Mouse (Mus musculus): ENCODE measurements around the gene 4930579F01Rik. TPM values are rescaled to one million over a fixed set of nuclear protein-coding genes. Genes with fewer than 3 reads are reported as not detected.

Gene 4930579F01Rik
- not detected in 2 replicates for polyA plus RNA-seq (2014; fragmentation: Nextera tagmentation; extraction: Ambion mirVana)

GRCm38 (mm10) chr3:138193683-138194302 is at the start of gene 4930579F01Rik:
Gene 4930579F01Rik, minus strand, starts transcription at chr3:138193825.
- Histone ChIP-seq H3K36me3 (ENCODE audit: control insufficient read depth, insufficient read depth, low read length) (no peaks in the 10 kb centered on the region), H3K9me3 (ENCODE audit: control insufficient read depth, low read length) (no peaks in the 10 kb centered on the region), H3K27ac (ENCODE audit: low read depth, low read length) (no peak within 1 kb of the TSS), H3K4me2 (no peak within 1 kb of the TSS), H3K9ac (ENCODE audit: low read depth, low read length) (no peak within 1 kb of the TSS), H3K4me3 (ENCODE audit: low read depth, low read length) (no peak within 1 kb of the TSS), H3K27me3 (replicated peaks; ENCODE audit: control insufficient read depth, insufficient read depth, low read length) (no peaks in the 10 kb centered on the region), H3K4me1 (replicated peaks; ENCODE audit: control insufficient read depth, insufficient read depth, low read length) (no peaks in the 10 kb centered on the region)
- DNase-seq (ENCODE audit: low spot score), result no peak
- 73% methylated on average over 15 of the region's 15 CpGs for WGBS
- ATAC-seq (replicated peaks; ENCODE audit: low FRiP score), result no peak

- ATAC-seq (replicated peaks; ENCODE audit: low FRiP score), result no peak
- Histone ChIP-seq H3K4me2 (no peak overlapping the region), H3K4me1 (replicated peaks; ENCODE audit: control insufficient read depth, insufficient read depth, low read length) (no peaks in the 10 kb centered on the region; the same call in 1 of the 2 replicates), H3K27me3 (replicated peaks; ENCODE audit: control insufficient read depth, insufficient read depth, low read length) (no peaks in the 10 kb centered on the region), H3K9me3 (ENCODE audit: control insufficient read depth, low read length) (no peaks in the 10 kb centered on the region), H3K27ac (ENCODE audit: low read depth, low read length) (no peak overlapping the region), H3K36me3 (ENCODE audit: control insufficient read depth, insufficient read depth, low read length) (no peaks in the 10 kb centered on the region), H3K4me3 (ENCODE audit: low read depth, low read length) (no peak overlapping the region), H3K9ac (ENCODE audit: low read depth, low read length) (no peak overlapping the region)
- WGBS, result 83% methylated on average over 6 of the region's 6 CpGs
- peak; percentile 0 for DNase-seq (ENCODE audit: low spot score)
Observed at GRCm38 (mm10) chr3:138242933-138243332, 49.3 kb upstream of the 4930579F01Rik start.

- no peak overlapping the region for H3K4me2 ChIP-seq
- H3K27ac ChIP-seq (ENCODE audit: low read depth, low read length), result no peak overlapping the region
- H3K9me3 ChIP-seq (ENCODE audit: control insufficient read depth, low read length), result no peaks in the 10 kb centered on the region
- H3K27me3 ChIP-seq (replicated peaks; ENCODE audit: control insufficient read depth, insufficient read depth, low read length), result no peaks in the 10 kb centered on the region
- H3K4me3 ChIP-seq (ENCODE audit: low read depth, low read length), result no peak overlapping the region
- no peaks in the 10 kb centered on the region for H3K36me3 ChIP-seq (ENCODE audit: control insufficient read depth, insufficient read depth, low read length)
- no peak for DNase-seq (ENCODE audit: low spot score)
- H3K9ac ChIP-seq (ENCODE audit: low read depth, low read length), result no peak overlapping the region
- H3K4me1 ChIP-seq (replicated peaks; ENCODE audit: control insufficient read depth, insufficient read depth, low read length), result no peaks in the 10 kb centered on the region; the same call in 1 of the 2 replicates
- 87% methylated on average over 14 of the region's 14 CpGs for WGBS
- no peak for ATAC-seq (replicated peaks; ENCODE audit: low FRiP score)
Observed at GRCm38 (mm10) chr3:138242021-138242726, 48.5 kb upstream of the 4930579F01Rik start.

- Histone ChIP-seq H3K27me3 (replicated peaks; ENCODE audit: control insufficient read depth, insufficient read depth, low read length) (no peaks in the 10 kb centered on the region), H3K4me3 (ENCODE audit: low read depth, low read length) (no peak overlapping the region), H3K4me2 (no peak overlapping the region), H3K9me3 (ENCODE audit: control insufficient read depth, low read length) (no peaks in the 10 kb centered on the region), H3K4me1 (replicated peaks; ENCODE audit: control insufficient read depth, insufficient read depth, low read length) (no peaks in the 10 kb centered on the region; the same call in 1 of the 2 replicates), H3K9ac (ENCODE audit: low read depth, low read length) (no peak overlapping the region), H3K27ac (ENCODE audit: low read depth, low read length) (no peak overlapping the region), H3K36me3 (ENCODE audit: control insufficient read depth, insufficient read depth, low read length) (no peaks in the 10 kb centered on the region)
- no peak for ATAC-seq (replicated peaks; ENCODE audit: low FRiP score)
- 35% methylated on average over 6 of the region's 6 CpGs for WGBS
- DNase-seq (ENCODE audit: low spot score), result no peak
Observed at GRCm38 (mm10) chr3:138241371-138241770, 47.7 kb upstream of the 4930579F01Rik start.

- no peak overlapping the region for H3K4me2 ChIP-seq
- no peak for DNase-seq (ENCODE audit: low spot score)
- no peak for ATAC-seq (replicated peaks; ENCODE audit: low FRiP score)
Observed at GRCm38 (mm10) chr3:138240942-138241341, 47.3 kb upstream of the 4930579F01Rik start.

GRCm38 (mm10) chr3:138240411-138240810 is 46.8 kb upstream of the 4930579F01Rik start:
- Histone ChIP-seq H3K9ac (ENCODE audit: low read depth, low read length) (no peak overlapping the region), H3K4me2 (no peak overlapping the region), H3K4me3 (ENCODE audit: low read depth, low read length) (no peak overlapping the region), H3K27ac (ENCODE audit: low read depth, low read length) (no peak overlapping the region), H3K9me3 (ENCODE audit: control insufficient read depth, low read length) (no peaks in the 10 kb centered on the region), H3K36me3 (ENCODE audit: control insufficient read depth, insufficient read depth, low read length) (no peaks in the 10 kb centered on the region), H3K4me1 (replicated peaks; ENCODE audit: control insufficient read depth, insufficient read depth, low read length) (no peaks in the 10 kb centered on the region; the same call in 1 of the 2 replicates), H3K27me3 (replicated peaks; ENCODE audit: control insufficient read depth, insufficient read depth, low read length) (no peaks in the 10 kb centered on the region)
- DNase-seq (ENCODE audit: low spot score) (no peak), ATAC-seq (replicated peaks; ENCODE audit: low FRiP score) (no peak)
- 85% methylated on average over 3 of the region's 3 CpGs for WGBS

More at GRCm38 (mm10) chr3:138240942-138241341, 47.3 kb upstream of the 4930579F01Rik start:
- WGBS, result 73% methylated on average over 5 of the region's 5 CpGs
- Histone ChIP-seq H3K9ac (ENCODE audit: low read depth, low read length) (no peak overlapping the region), H3K4me1 (replicated peaks; ENCODE audit: control insufficient read depth, insufficient read depth, low read length) (no peaks in the 10 kb centered on the region; the same call in 1 of the 2 replicates), H3K9me3 (ENCODE audit: control insufficient read depth, low read length) (no peaks in the 10 kb centered on the region), H3K4me3 (ENCODE audit: low read depth, low read length) (no peak overlapping the region), H3K27me3 (replicated peaks; ENCODE audit: control insufficient read depth, insufficient read depth, low read length) (no peaks in the 10 kb centered on the region), H3K27ac (ENCODE audit: low read depth, low read length) (no peak overlapping the region), H3K36me3 (ENCODE audit: control insufficient read depth, insufficient read depth, low read length) (no peaks in the 10 kb centered on the region)

GRCm38 (mm10) chr3:138239461-138239860 is 45.8 kb upstream of the 4930579F01Rik start:
- 86% methylated on average over 6 of the region's 6 CpGs for WGBS
- Histone ChIP-seq H3K4me2 (no peak overlapping the region), H3K27ac (ENCODE audit: low read depth, low read length) (no peak overlapping the region), H3K27me3 (replicated peaks; ENCODE audit: control insufficient read depth, insufficient read depth, low read length) (no peaks in the 10 kb centered on the region), H3K9me3 (ENCODE audit: control insufficient read depth, low read length) (no peaks in the 10 kb centered on the region), H3K4me3 (ENCODE audit: low read depth, low read length) (no peak overlapping the region), H3K4me1 (replicated peaks; ENCODE audit: control insufficient read depth, insufficient read depth, low read length) (no peaks in the 10 kb centered on the region; the same call in 1 of the 2 replicates), H3K9ac (ENCODE audit: low read depth, low read length) (no peak overlapping the region), H3K36me3 (ENCODE audit: control insufficient read depth, insufficient read depth, low read length) (no peaks in the 10 kb centered on the region)
- ATAC-seq (replicated peaks; ENCODE audit: low FRiP score), result no peak
- no peak for DNase-seq (ENCODE audit: low spot score)

GRCm38 (mm10) chr3:138238046-138238445 is 44.4 kb upstream of the 4930579F01Rik start:
- Histone ChIP-seq H3K27me3 (replicated peaks; ENCODE audit: control insufficient read depth, insufficient read depth, low read length) (no peaks in the 10 kb centered on the region), H3K9ac (ENCODE audit: low read depth, low read length) (no peak overlapping the region), H3K4me3 (ENCODE audit: low read depth, low read length) (no peak overlapping the region), H3K9me3 (ENCODE audit: control insufficient read depth, low read length) (no peaks in the 10 kb centered on the region), H3K36me3 (ENCODE audit: control insufficient read depth, insufficient read depth, low read length) (no peaks in the 10 kb centered on the region), H3K4me1 (replicated peaks; ENCODE audit: control insufficient read depth, insufficient read depth, low read length) (no peaks in the 10 kb centered on the region; the same call in 1 of the 2 replicates), H3K27ac (ENCODE audit: low read depth, low read length) (no peak overlapping the region), H3K4me2 (no peak overlapping the region)
- ATAC-seq (replicated peaks; ENCODE audit: low FRiP score) (no peak), DNase-seq (ENCODE audit: low spot score) (no peak)
- 77% methylated on average over 10 of the region's 10 CpGs for WGBS

All from liver, embryonic 11.5 days (tissue).